Mouse (Mus musculus): ENCODE measurements around the gene Gli3. TPM values are rescaled to one million over a fixed set of nuclear protein-coding genes. Genes with fewer than 3 reads are reported as not detected.

Gene Gli3
- polyA plus RNA-seq, 1 experiment: 1.2 TPM

DNA sequence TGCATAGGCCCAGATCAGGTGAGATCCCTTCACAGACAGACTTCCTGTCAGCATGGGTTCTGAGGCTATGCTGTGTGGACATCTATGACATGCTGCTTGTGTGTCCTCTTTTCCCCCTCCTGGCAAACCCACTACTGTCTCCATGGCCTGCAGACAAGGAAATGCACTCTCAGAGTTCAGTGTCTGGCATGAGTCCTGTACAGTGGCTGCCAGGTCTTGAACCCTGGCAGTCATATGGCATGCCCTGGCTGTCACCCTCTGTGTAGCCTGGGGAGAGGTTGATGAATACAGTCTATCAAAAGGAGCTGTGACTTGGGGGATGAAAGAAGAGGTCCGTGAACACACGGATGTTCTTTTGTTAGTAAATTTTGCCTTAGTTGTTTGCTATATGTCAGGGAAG, 57.3 kb downstream of the Gli3 start:
- H3K27me3 ChIP-seq (ENCODE audit: control insufficient read depth, insufficient read depth, low read length): no peaks in the 10 kb centered on the region
- no peaks in the 10 kb centered on the region for H3K36me3 ChIP-seq (ENCODE audit: control insufficient read depth, insufficient read depth, low read length)
- H3K4me3 ChIP-seq (ENCODE audit: control insufficient read depth, low read depth, low read length): no peak overlapping the region
- no peaks in the 10 kb centered on the region for H3K4me1 ChIP-seq (ENCODE audit: control insufficient read depth, insufficient read depth, low read length)
- TF ChIP-seq CTCF (IDR thresholded peaks at IDR 0.05; ENCODE audit: control insufficient read depth, insufficient read depth, insufficient replicate concordance, low read depth, low read length): no peak
- TF ChIP-seq POLR2A (IDR thresholded peaks at IDR 0.05; ENCODE audit: control insufficient read depth, low read depth, low read length): no peak
- no peak overlapping the region for H3K27ac ChIP-seq (ENCODE audit: control insufficient read depth, insufficient read depth, low read depth, low read length)

DNA sequence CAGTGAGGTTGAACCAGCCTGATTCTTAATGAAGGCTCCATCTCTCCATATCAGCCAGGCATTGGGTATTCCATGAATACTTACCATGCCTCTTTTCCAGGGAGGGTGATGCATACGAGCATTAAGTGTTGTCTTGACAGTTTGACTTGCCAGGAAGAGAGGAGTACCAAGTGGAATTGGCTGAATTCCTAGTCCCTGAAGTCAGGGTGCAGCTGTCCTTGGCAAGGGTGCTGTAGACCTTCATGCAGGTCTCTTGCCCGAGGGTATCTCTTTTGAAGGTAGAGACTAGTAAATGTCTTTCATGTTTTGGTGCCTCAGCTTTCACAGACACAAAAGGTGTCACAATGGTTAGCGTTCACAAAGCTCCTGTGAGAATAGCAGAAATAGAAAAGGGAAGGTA, 59.1 kb downstream of the Gli3 start:
- Histone ChIP-seq H3K4me1 (ENCODE audit: control insufficient read depth, insufficient read depth, low read length) (no peaks in the 10 kb centered on the region), H3K27me3 (ENCODE audit: control insufficient read depth, insufficient read depth, low read length) (no peaks in the 10 kb centered on the region), H3K27ac (ENCODE audit: control insufficient read depth, insufficient read depth, low read depth, low read length) (no peak overlapping the region), H3K4me3 (ENCODE audit: control insufficient read depth, low read depth, low read length) (no peak overlapping the region), H3K36me3 (ENCODE audit: control insufficient read depth, insufficient read depth, low read length) (no peaks in the 10 kb centered on the region)
- no peak for TF ChIP-seq CTCF (IDR thresholded peaks at IDR 0.05; ENCODE audit: control insufficient read depth, insufficient read depth, insufficient replicate concordance, low read depth, low read length)

DNA sequence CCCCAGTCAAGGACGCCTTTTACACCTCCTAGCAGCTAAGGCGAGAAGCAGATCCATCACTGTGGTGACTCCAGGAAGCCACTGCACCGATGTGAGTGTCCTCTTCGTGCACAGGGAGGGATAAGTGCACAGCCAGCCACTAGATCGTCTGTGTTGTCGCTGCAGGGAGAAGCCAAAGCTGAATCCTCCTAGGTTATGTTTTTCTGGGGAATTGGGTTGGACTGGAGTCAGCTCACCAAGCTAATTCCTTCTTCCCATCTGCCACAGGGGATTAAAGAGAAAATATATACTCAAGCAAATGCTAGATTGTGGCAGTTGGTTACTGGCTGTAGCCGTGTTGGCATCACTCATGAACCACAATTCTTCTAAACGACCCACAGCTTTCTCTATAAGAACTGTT, 61.2 kb downstream of the Gli3 start:
- no peaks in the 10 kb centered on the region for H3K36me3 ChIP-seq (ENCODE audit: control insufficient read depth, insufficient read depth, low read length)
- H3K27me3 ChIP-seq (ENCODE audit: control insufficient read depth, insufficient read depth, low read length): no peaks in the 10 kb centered on the region
- no peaks in the 10 kb centered on the region for H3K4me1 ChIP-seq (ENCODE audit: control insufficient read depth, insufficient read depth, low read length)
- H3K4me3 ChIP-seq (ENCODE audit: control insufficient read depth, low read depth, low read length): no peak overlapping the region
- TF ChIP-seq POLR2A (IDR thresholded peaks at IDR 0.05; ENCODE audit: control insufficient read depth, low read depth, low read length) (no peak), CTCF (IDR thresholded peaks at IDR 0.05; ENCODE audit: control insufficient read depth, insufficient read depth, insufficient replicate concordance, low read depth, low read length) (no peak)
- no peak overlapping the region for H3K27ac ChIP-seq (ENCODE audit: control insufficient read depth, insufficient read depth, low read depth, low read length)

DNA sequence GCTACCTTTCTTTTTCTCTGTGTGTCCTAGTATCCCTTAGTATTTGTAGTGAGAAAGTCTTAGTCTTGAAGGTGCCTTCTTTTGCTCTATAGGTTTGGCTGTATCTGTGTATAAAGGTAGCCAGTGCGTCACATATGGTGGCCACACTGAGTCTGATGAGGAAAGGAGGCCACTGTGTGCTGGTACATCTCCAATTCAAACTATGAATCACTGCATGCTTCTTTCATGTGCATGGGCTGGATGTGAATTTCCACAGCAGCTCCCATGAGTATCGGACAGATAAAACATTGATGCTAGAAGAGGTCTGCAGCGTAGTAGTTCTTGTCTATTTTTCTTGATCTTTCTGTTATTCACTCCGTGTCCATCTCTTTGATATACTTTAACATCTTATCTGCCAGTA, 63.7 kb downstream of the Gli3 start:
- no peaks in the 10 kb centered on the region for H3K36me3 ChIP-seq (ENCODE audit: control insufficient read depth, insufficient read depth, low read length)
- no peak overlapping the region for H3K27ac ChIP-seq (ENCODE audit: control insufficient read depth, insufficient read depth, low read depth, low read length)
- no peaks in the 10 kb centered on the region for H3K4me1 ChIP-seq (ENCODE audit: control insufficient read depth, insufficient read depth, low read length)
- H3K4me3 ChIP-seq (ENCODE audit: control insufficient read depth, low read depth, low read length): no peak overlapping the region
- H3K27me3 ChIP-seq (ENCODE audit: control insufficient read depth, insufficient read depth, low read length): no peaks in the 10 kb centered on the region
- no peak for TF ChIP-seq POLR2A (IDR thresholded peaks at IDR 0.05; ENCODE audit: control insufficient read depth, low read depth, low read length)
- TF ChIP-seq CTCF (IDR thresholded peaks at IDR 0.05; ENCODE audit: control insufficient read depth, insufficient read depth, insufficient replicate concordance, low read depth, low read length): no peak

DNA sequence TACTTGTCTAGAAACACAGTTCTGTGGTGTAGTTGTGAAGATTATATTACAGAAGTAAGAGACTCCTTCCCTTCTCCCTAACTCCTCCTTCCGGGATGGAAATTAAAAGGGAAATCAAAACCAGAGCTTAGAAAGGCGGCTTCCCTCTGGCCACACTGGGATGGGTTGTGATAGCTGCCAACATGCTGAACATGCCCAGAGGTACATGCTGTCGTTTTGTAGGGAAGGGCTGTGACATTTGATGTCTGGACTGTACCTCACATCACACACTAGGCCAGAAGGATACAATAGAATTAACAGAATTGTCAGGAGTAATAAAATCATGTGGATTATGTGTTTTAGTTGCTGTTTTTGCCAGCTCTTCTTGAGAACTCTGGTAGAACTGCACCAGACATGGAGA, 68.5 kb downstream of the Gli3 start:
- H3K27ac ChIP-seq (ENCODE audit: control insufficient read depth, insufficient read depth, low read depth, low read length): no peak overlapping the region
- no peak for TF ChIP-seq CTCF (IDR thresholded peaks at IDR 0.05; ENCODE audit: control insufficient read depth, insufficient read depth, insufficient replicate concordance, low read depth, low read length)
- no peak for TF ChIP-seq POLR2A (IDR thresholded peaks at IDR 0.05; ENCODE audit: control insufficient read depth, low read depth, low read length)

DNA sequence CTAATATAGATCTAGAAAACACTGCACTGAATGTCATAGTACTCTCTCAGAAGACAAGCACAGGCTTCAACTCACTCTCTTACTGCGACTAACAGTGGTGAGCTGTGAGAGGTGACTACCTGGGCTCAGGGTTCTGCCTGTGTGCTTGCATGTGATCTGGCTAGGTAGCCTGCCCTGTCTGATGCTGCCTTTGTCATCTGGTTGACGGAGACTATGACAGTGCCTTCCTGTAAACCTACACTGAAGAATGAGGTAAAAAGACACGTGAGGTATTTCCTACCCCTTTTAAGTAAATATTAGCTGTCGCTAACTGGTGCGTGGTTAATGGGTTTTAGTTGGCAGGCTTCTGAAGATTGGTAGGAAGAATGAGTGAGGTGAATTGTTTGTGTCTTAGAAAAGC, 74.2 kb downstream of the Gli3 start:
- Histone ChIP-seq H3K36me3 (ENCODE audit: control insufficient read depth, insufficient read depth, low read length) (no peaks in the 10 kb centered on the region), H3K27me3 (ENCODE audit: control insufficient read depth, insufficient read depth, low read length) (no peaks in the 10 kb centered on the region), H3K27ac (ENCODE audit: control insufficient read depth, insufficient read depth, low read depth, low read length) (no peak overlapping the region), H3K4me1 (ENCODE audit: control insufficient read depth, insufficient read depth, low read length) (no peaks in the 10 kb centered on the region), H3K4me3 (ENCODE audit: control insufficient read depth, low read depth, low read length) (no peak overlapping the region)
- TF ChIP-seq POLR2A (IDR thresholded peaks at IDR 0.05; ENCODE audit: control insufficient read depth, low read depth, low read length) (no peak), CTCF (IDR thresholded peaks at IDR 0.05; ENCODE audit: control insufficient read depth, insufficient read depth, insufficient replicate concordance, low read depth, low read length) (no peak)

More for the DNA sequence above, 68.5 kb downstream of the Gli3 start:
- no peak overlapping the region for H3K4me3 ChIP-seq (ENCODE audit: control insufficient read depth, low read depth, low read length)
- no peaks in the 10 kb centered on the region for H3K4me1 ChIP-seq (ENCODE audit: control insufficient read depth, insufficient read depth, low read length)
- no peaks in the 10 kb centered on the region for H3K36me3 ChIP-seq (ENCODE audit: control insufficient read depth, insufficient read depth, low read length)
- H3K27me3 ChIP-seq (ENCODE audit: control insufficient read depth, insufficient read depth, low read length): no peaks in the 10 kb centered on the region

DNA sequence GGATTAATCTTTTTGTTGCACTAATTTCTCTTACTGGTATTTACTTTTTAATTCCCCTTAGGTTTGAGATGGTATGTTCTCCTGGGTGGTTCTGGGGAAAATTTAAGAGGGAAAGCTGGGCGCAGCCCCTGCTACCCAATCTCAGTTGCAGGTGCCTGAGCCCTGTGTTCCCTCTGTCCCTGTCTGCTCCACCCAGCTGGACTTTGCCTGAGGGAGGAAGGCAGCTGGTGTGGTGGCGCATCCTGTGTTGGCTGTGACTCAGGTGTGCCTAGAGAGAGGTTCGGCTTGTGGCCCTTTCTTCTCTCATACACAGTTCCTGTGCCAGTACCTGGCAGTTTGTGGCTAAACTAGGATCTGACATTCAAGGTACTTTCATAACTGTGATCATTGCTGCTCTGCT, 74.6 kb downstream of the Gli3 start:
- no peaks in the 10 kb centered on the region for H3K36me3 ChIP-seq (ENCODE audit: control insufficient read depth, insufficient read depth, low read length)
- H3K27ac ChIP-seq (ENCODE audit: control insufficient read depth, insufficient read depth, low read depth, low read length): no peak overlapping the region
- TF ChIP-seq POLR2A (IDR thresholded peaks at IDR 0.05; ENCODE audit: control insufficient read depth, low read depth, low read length): no peak
- no peak for TF ChIP-seq CTCF (IDR thresholded peaks at IDR 0.05; ENCODE audit: control insufficient read depth, insufficient read depth, insufficient replicate concordance, low read depth, low read length)
- no peak overlapping the region for H3K4me3 ChIP-seq (ENCODE audit: control insufficient read depth, low read depth, low read length)
- H3K4me1 ChIP-seq (ENCODE audit: control insufficient read depth, insufficient read depth, low read length): no peaks in the 10 kb centered on the region
- no peaks in the 10 kb centered on the region for H3K27me3 ChIP-seq (ENCODE audit: control insufficient read depth, insufficient read depth, low read length)

DNA sequence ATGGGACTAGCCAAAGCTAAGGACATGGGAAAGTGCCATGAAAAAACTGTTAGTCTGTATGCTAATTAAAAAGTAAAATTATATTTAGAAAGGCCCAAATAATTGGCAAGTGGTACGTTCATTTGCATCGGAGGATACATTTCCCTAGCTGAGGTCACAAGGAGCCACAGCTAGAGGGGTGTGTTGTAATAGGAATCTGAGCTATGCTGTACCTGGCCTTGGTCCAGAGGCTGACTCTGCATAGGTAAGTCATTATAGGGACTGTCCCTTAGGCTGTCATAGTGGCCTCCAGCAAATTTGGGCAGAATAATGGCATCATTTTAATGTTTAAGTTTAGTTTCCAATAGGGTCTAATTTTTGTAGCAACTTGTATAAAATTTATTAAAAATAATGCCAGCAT, 75.4 kb downstream of the Gli3 start:
- no peak for TF ChIP-seq CTCF (IDR thresholded peaks at IDR 0.05; ENCODE audit: control insufficient read depth, insufficient read depth, insufficient replicate concordance, low read depth, low read length)
- no peaks in the 10 kb centered on the region for H3K36me3 ChIP-seq (ENCODE audit: control insufficient read depth, insufficient read depth, low read length)
- no peaks in the 10 kb centered on the region for H3K27me3 ChIP-seq (ENCODE audit: control insufficient read depth, insufficient read depth, low read length)
- H3K4me3 ChIP-seq (ENCODE audit: control insufficient read depth, low read depth, low read length): no peak overlapping the region
- no peaks in the 10 kb centered on the region for H3K4me1 ChIP-seq (ENCODE audit: control insufficient read depth, insufficient read depth, low read length)
- H3K27ac ChIP-seq (ENCODE audit: control insufficient read depth, insufficient read depth, low read depth, low read length): no peak overlapping the region
